Mouse (Mus musculus): ENCODE data around the gene Smpd3.

Smpd3 gene

GRCm38 (mm10) chr8:106234567-106235261, 103.1 kb downstream of the Smpd3 start:
- peak in 1 of 2 experiments; percentile 16 for DNase-seq (ENCODE audit: inconsistent age in 2 of 2, low spot score in 1 of 2)

GRCm38 (mm10) chr8:106232751-106233150, 105.0 kb downstream of the Smpd3 start:
- peak in 1 of 2 experiments; percentile 61 for DNase-seq (ENCODE audit: inconsistent age in 2 of 2, low spot score in 1 of 2)

GRCm38 (mm10) chr8:106231536-106231935, 106.3 kb downstream of the Smpd3 start:
- peak in 1 of 2 experiments; percentile 14 for DNase-seq (ENCODE audit: inconsistent age in 2 of 2, low spot score in 1 of 2)

- DNase-seq (ENCODE audit: inconsistent age in 2 of 2, low spot score in 1 of 2) = peak; percentile 35 to 82
These were observed 111.2 kb downstream of the Smpd3 start for GRCm38 (mm10) chr8:106226589-106226988.

GRCm38 (mm10) chr8:106219620-106220019, 118.2 kb downstream of the Smpd3 start:
- peak in 1 of 2 experiments; percentile 26 for DNase-seq (ENCODE audit: inconsistent age in 2 of 2, low spot score in 1 of 2)

GRCm38 (mm10) chr8:106213959-106214358, 123.8 kb downstream of the Smpd3 start:
- no peak for DNase-seq (ENCODE audit: inconsistent age in 2 of 2, low spot score in 1 of 2)

- DNase-seq (ENCODE audit: inconsistent age in 2 of 2, low spot score in 1 of 2) = no peak
These were observed 126.4 kb downstream of the Smpd3 start for GRCm38 (mm10) chr8:106211421-106211820.

- peak; percentile 96 to 99 for DNase-seq (ENCODE audit: inconsistent age in 2 of 2, low spot score in 1 of 2)
These were observed 126.9 kb downstream of the Smpd3 start, which contains the start of the genes Slc7a6os and Prmt7 for GRCm38 (mm10) chr8:106210821-106211345. Gene Slc7a6os (minus strand): TSS chr8:106210935. Gene Prmt7 (plus strand): TSS chr8:106210936.

- no peak for DNase-seq (ENCODE audit: inconsistent age in 2 of 2, low spot score in 1 of 2)
These were observed 127.6 kb downstream of the Smpd3 start for GRCm38 (mm10) chr8:106210035-106210731.
